Mouse (Mus musculus) layer of hippocampus, adult 6 months (tissue): ENCODE data around the gene AF067061. TPM values are rescaled to one million over a fixed set of nuclear protein-coding genes. Genes with fewer than 3 reads are reported as not detected.

Source experiments
- long read RNA-seq, 2 experiments: library from polyadenylated mRNA; unstranded; transcript quantifications; one replicate each; pipeline ENCODE4 v2.0.0; 2019 to 2020
- polyA plus RNA-seq: library from polyadenylated mRNA; unstranded; fragments of <200 nt; fragmentation: Nextera tagmentation; gene quantifications from 2 replicates; pipeline ENCODE4 v1.2.3, GENCODE M21; 2021

AF067061 gene
- not detected in 2 replicates for polyA plus RNA-seq
- long read RNA-seq, experiment 1: 0 reads
- long read RNA-seq, experiment 2: 0 reads

GRCm38 (mm10) chr13:120262870-120263269, at the start of gene AF067061:
TSS of gene AF067061 (plus strand) at chr13:120263114.

GRCm38 (mm10) chr13:120215847-120216246, 47.1 kb upstream of the AF067061 start, which contains the start of gene Gm21762:
TSS of gene Gm21762 (minus strand) at chr13:120215947.

GRCm38 (mm10) chr13:120238811-120239210, 24.1 kb upstream of the AF067061 start, which contains the start of gene Gm21731:
TSS of gene Gm21731 (plus strand) at chr13:120239111.

GRCm38 (mm10) chr13:120299991-120300442, 37.1 kb downstream of the AF067061 start, which contains the start of gene BC147527:
TSS of gene BC147527 (plus strand) at chr13:120300392.

Other genes with a start within 250 kb of the AF067061 start
- gene Gm36079, start 236.1 kb upstream of the AF067061 start, polyA plus RNA-seq: not detected in 2 replicates
- 0.13 TPM in 1 of 2 replicates, not detected in the other for gene Gm21188, start 210.9 kb upstream of the AF067061 start, polyA plus RNA-seq
- not detected in 2 replicates for gene Gm20767, start 122.9 kb upstream of the AF067061 start, polyA plus RNA-seq
- gene Gm21818, start 90.7 kb upstream of the AF067061 start, polyA plus RNA-seq: not detected in 2 replicates
- gene Gm21762, start 47.2 kb upstream of the AF067061 start, polyA plus RNA-seq: not detected in 2 replicates
- not detected in 2 replicates for gene Gm21731, start 24.0 kb upstream of the AF067061 start, polyA plus RNA-seq
- 0.09 and 0.14 TPM in 2 replicates for gene BC147527, start 37.3 kb downstream of the AF067061 start, polyA plus RNA-seq
- gene Tcstv3, start 53.8 kb downstream of the AF067061 start, polyA plus RNA-seq: not detected in 2 replicates